Comparison of ENCODE assay signal across 10 mouse cellular contexts in the genomic region with DNA sequence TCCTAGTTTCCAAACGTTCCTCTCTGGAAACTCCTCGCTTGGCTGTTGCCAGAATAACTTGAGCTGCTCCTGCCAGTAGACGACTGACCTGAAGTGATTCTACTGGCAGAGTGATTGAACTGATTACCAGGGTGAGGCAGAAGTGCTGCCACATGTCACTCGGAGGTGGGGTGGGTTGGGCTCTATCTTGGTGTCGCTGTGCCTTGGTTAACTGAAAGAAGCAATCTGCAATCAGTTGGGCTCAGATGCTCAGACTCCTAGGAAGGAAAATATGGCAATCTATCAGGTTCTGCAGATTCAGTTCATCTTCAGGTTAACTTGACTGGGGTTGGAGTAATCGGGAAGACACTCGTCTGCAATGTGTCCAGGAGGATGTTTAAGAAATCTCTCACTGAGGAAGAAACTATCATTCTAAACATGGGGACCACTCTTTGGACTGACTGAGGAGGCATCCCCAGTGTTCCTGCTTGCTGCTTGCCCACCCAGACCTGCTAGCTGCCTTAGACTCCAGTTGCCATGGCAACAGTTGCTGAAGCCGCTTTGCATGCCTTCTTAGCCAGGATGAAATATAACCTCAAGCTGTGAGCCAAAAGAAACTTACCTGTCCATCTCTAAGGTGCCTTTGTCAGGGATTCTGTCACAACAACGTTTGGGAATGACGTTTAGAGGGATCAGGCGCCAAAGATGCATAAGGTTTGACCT.
DNase-seq lines count a peak whose midpoint lies in the region; ATAC-seq and TF ChIP-seq lines count a peak whose summit lies in the region.
"Had no signal": no experiment of that assay in that cellular context is flagged by ENCODE, and none has a peak within 500 bp of the region (broad histone marks: within the 10 kb centered on the region; RNA-seq: fewer than 3 reads in every experiment).

No protein-coding gene starts in this region.

- peaks cover 8% of the 10 kb centered on the region; the same call in 1 of the 2 replicates for H3K4me1 ChIP-seq in midbrain, embryonic 15.5 days
- H3K4me1 ChIP-seq in intestine, embryonic 15.5 days (replicated peaks): peaks cover 10% of the 10 kb centered on the region; the same call in 1 of the 2 replicates

- no peak for TF ChIP-seq CTCF in brain, embryonic 14.5 days (IDR thresholded peaks at IDR 0.05; ENCODE audit: borderline replicate concordance, extremely low read depth, insufficient read depth, insufficient read length)

- no peak overlapping the region for H3K4me2 ChIP-seq in midbrain, embryonic 15.5 days
- no peak overlapping the region for H3K4me2 ChIP-seq in intestine, embryonic 15.5 days (replicated peaks)
- H3K4me2 ChIP-seq: lung, embryonic 15.5 days had no signal

- H3K36me3 ChIP-seq in midbrain, embryonic 15.5 days (replicated peaks): no peaks in the 10 kb centered on the region
- H3K36me3 ChIP-seq in intestine, embryonic 15.5 days: no peaks in the 10 kb centered on the region
- H3K36me3 ChIP-seq: lung, embryonic 15.5 days had no signal

- no peak overlapping the region for H3K4me3 ChIP-seq in midbrain, embryonic 15.5 days
- H3K4me3 ChIP-seq in intestine, embryonic 15.5 days (replicated peaks): no peak overlapping the region
- H3K4me3 ChIP-seq: lung, embryonic 15.5 days had no signal

- H3K9me3 ChIP-seq in midbrain, embryonic 15.5 days: no peaks in the 10 kb centered on the region
- H3K9me3 ChIP-seq in intestine, embryonic 15.5 days: no peaks in the 10 kb centered on the region
- H3K9me3 ChIP-seq: lung, embryonic 15.5 days had no signal

- 60% methylated on average over 11 of the region's 11 CpGs for whole genome bisulfite sequencing in midbrain, embryonic 15.5 days
- 67% methylated on average over 11 of the region's 11 CpGs for WGBS in intestine, embryonic 15.5 days

- no peak for TF ChIP-seq POLR2A in brain, embryonic 14.5 days (IDR thresholded peaks at IDR 0.05; ENCODE audit: borderline replicate concordance, extremely low read depth, insufficient read depth, insufficient read length, poor library complexity, severe bottlenecking)

- H3K27ac ChIP-seq in midbrain, embryonic 15.5 days: no peak overlapping the region
- H3K27ac ChIP-seq in intestine, embryonic 15.5 days: no peak overlapping the region
- H3K27ac ChIP-seq: kidney, postnatal 0 days; lung, embryonic 15.5 days had no signal

- no peaks in the 10 kb centered on the region for H3K27me3 ChIP-seq in midbrain, embryonic 15.5 days (replicated peaks)
- H3K27me3 ChIP-seq in intestine, embryonic 15.5 days (replicated peaks): no peaks in the 10 kb centered on the region
- H3K27me3 ChIP-seq: lung, embryonic 15.5 days had no signal

- intact Hi-C loops in heart, postnatal 14 days (cut with DNase I): no loop called here

- peak; percentile 61 for DNase-seq in heart, adult 11 months
- DNase-seq in heart, postnatal 14 days: no peak
- peak; percentile 10 for DNase-seq in ES-CJ7 (ENCODE audit: low read depth, low spot score)
- peak; percentile 80 for DNase-seq in brain, embryonic 14.5 days (ENCODE audit: low read depth)
- DNase-seq in urinary bladder, postnatal 10 days (ENCODE audit: low spot score): no peak
- DNase-seq: thymus, adult 18-20 months had no signal

- no peak overlapping the region for H3K9ac ChIP-seq in midbrain, embryonic 15.5 days
- H3K9ac ChIP-seq in intestine, embryonic 15.5 days: no peak overlapping the region
- H3K9ac ChIP-seq: lung, embryonic 15.5 days had no signal

- ATAC-seq in midbrain, embryonic 15.5 days (replicated peaks): peak; percentile 89
- ATAC-seq in intestine, embryonic 15.5 days: no peak

Comparison
In these comparisons a context has a peak if more than half of its experiments do, and no peak if none do; other contexts are left out.
1. DNase-seq: peak in heart, adult 11 months (single experiment), ES-CJ7 (single experiment) and brain, embryonic 14.5 days (single experiment); none in heart, postnatal 14 days (0 of 2) and urinary bladder, postnatal 10 days (single experiment).